Mouse (Mus musculus) hindbrain, embryonic 11.5 days (tissue): Measurements from ENCODE around the gene Nrtn. TPM values are rescaled to one million over a fixed set of nuclear protein-coding genes. Genes with fewer than 3 reads are reported as not detected.

Experiments
- ATAC-seq: fragments of 200-750 bp; cut with Nextera tagmentation; 2 replicates; pipeline ENCODE4 v1.8.0; 2017; ENCODE audit warnings: mild to moderate bottlenecking, moderate TSS enrichment, moderate library complexity; ENCODE audit not compliant: low FRiP score
- DNase-seq: peaks from one replicate; pipeline ENCODE4 v3.0.0-alpha.2; 2015; ENCODE audit warnings: low spot score
- H3K27ac ChIP-seq: fragments of 300-500 bp; sonication (generic); 2 replicates; pipeline ENCODE4 v1.5.1; 2014; ENCODE audit warnings: mild to moderate bottlenecking, low read depth, low read length
- H3K27me3 ChIP-seq: fragments of 300-500 bp; sonication (generic); 2 replicates; pipeline ENCODE4 v1.6.1; 2014; ENCODE audit warnings: mild to moderate bottlenecking, low read length, moderate library complexity, mixed read lengths; ENCODE audit not compliant: control insufficient read depth, insufficient read depth
- H3K36me3 ChIP-seq: fragments of 300-500 bp; sonication (generic); 2 replicates; pipeline ENCODE4 v1.6.1; 2014; ENCODE audit warnings: mild to moderate bottlenecking, low read length, moderate library complexity, mixed read lengths; ENCODE audit not compliant: control insufficient read depth, insufficient read depth
- H3K4me1 ChIP-seq: fragments of 300-500 bp; sonication (generic); replicated peaks from 2 replicates; pipeline ENCODE4 v1.6.1; 2014; ENCODE audit warnings: low read length, mixed read lengths; ENCODE audit not compliant: control insufficient read depth, insufficient read depth
- H3K4me2 ChIP-seq: fragments of 300-500 bp; sonication (generic); replicated peaks from 2 replicates; pipeline ENCODE4 v1.6.1; 2014; ENCODE audit warnings: mild to moderate bottlenecking, low read depth, low read length
- H3K4me3 ChIP-seq: fragments of 300-500 bp; sonication (generic); 2 replicates; pipeline ENCODE4 v1.5.1; 2014; ENCODE audit warnings: low read depth, low read length
- H3K9ac ChIP-seq: fragments of 300-500 bp; sonication (generic); 2 replicates; pipeline ENCODE4 v1.6.1; 2014; ENCODE audit warnings: low read depth, low read length
- H3K9me3 ChIP-seq: fragments of 300-500 bp; sonication (generic); 2 replicates; pipeline ENCODE4 v1.6.1; 2016; ENCODE audit warnings: low read length; ENCODE audit not compliant: control insufficient read depth
- WGBS: fragments of 180-500 bp; shearing (Covaris S2); extraction: QIAGEN DNeasy Blood & Tissue Kit; methylation state at CpG from one replicate; pipeline ENCODE4 v1.1.7; 2014; 5-methylcytosine and 5-hydroxymethylcytosine counted together
- polyA plus RNA-seq: library from polyadenylated mRNA; unstranded; fragments of >200 nt; fragmentation: Nextera tagmentation; extraction: Ambion mirVana; gene quantifications from 2 replicates; pipeline ENCODE4 v1.2.1, GENCODE M21; 2014

The Nrtn gene
- polyA plus RNA-seq, 1 experiment from 2014 or later = 4.6 TPM

DNA sequence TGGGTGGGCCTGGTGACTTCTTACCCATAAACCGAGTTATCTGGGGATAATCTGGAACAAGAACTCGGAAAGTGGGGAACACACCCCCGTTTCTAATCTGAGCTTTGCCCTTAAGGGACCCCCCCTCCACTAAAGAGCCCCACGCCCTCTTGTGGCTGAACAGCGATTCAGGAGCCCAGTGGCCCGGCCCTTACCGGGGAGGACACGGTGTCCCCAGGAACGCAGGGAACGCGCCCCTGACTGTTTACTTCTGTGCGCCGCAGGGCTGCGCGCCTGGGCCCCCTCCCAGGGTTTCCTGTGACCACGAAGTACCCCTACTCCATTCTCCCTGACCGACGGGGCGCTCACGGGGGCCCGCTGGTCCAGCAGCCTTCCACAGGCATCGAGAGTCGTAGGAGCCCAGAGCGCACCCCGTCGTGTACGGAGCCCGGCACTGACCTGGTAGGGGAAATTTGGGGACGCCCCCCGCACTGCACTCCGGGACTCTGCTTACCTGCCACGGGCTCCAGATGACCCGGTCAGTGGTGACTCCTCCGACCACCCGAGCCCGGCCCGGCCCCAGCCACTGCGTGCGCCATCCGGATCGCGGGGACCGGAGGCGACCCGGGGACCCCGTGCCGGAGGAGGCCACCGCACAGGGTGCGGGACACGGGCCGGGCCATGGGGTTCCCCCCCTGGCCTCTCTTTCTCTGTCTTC is 479 bp downstream of the Nrtn start:
- peak; percentile 27 for DNase-seq
- Histone ChIP-seq H3K4me3 (peak overlapping the region; percentile 37), H3K27me3 (peaks cover 57% of the 10 kb centered on the region), H3K9me3 (no peaks in the 10 kb centered on the region), H3K27ac (no peak overlapping the region), H3K36me3 (no peaks in the 10 kb centered on the region), H3K9ac (peak overlapping the region; percentile 44), H3K4me2 (peak overlapping the region; percentile 95), H3K4me1 (peaks cover 7% of the 10 kb centered on the region)
- peak; percentile 18 for ATAC-seq
- under 1% methylated on average over 51 of the region's 51 CpGs for WGBS

DNA sequence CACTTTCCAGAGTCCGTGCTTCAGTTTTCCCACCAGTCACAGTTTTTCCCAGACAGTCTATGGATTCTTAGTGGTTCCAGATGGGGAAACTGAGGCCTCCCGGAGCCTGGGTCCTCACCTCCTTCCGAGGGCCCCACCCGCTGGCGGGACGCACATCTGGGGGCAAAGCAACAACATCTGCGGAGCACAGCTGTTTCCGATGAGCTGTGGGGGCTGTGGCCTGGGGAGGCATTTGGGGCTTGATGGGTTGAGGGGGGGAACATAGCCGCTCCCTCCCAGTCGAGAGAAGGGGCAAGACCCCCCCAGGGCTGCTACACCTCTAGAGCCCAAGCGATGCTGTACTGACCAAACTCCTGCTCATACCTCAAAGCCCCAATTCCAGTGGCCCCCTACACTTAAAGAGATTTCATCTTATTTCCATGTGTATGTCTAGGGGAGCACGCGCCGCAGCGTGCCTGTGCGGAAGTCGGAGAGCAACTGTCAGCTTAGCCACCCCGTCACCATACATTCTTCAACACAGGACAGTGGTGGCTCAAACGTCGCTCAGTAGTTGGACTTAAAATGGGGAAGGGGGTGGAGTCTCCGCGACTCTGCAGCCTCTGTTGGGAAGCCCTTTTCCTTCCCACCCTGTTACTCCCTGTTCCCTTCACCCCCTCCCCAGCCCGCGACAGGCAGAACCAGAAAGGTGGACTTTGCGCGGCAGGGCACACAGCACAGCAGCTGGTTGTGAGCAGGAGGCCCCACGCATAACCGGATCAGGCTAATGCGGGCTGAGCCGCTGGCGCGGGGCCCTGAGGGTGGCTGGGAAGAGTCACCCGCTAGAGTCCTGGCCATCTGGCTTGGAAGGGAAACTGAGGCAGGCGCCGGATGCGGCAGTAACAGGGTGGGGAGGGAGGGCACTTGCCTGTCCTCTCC is 2.8 kb downstream of the Nrtn start:
- H3K4me3 ChIP-seq = no peak overlapping the region
- H3K27me3 ChIP-seq = peaks cover 67% of the 10 kb centered on the region
- WGBS = 16% methylated on average over 36 of the region's 36 CpGs
- H3K4me1 ChIP-seq = peaks cover 7% of the 10 kb centered on the region
- H3K9ac ChIP-seq = no peak overlapping the region
- H3K36me3 ChIP-seq = no peaks in the 10 kb centered on the region
- DNase-seq = peak; percentile 29
- no peak overlapping the region for H3K27ac ChIP-seq
- no peak for ATAC-seq
- no peaks in the 10 kb centered on the region for H3K9me3 ChIP-seq
- no peak overlapping the region for H3K4me2 ChIP-seq

DNA sequence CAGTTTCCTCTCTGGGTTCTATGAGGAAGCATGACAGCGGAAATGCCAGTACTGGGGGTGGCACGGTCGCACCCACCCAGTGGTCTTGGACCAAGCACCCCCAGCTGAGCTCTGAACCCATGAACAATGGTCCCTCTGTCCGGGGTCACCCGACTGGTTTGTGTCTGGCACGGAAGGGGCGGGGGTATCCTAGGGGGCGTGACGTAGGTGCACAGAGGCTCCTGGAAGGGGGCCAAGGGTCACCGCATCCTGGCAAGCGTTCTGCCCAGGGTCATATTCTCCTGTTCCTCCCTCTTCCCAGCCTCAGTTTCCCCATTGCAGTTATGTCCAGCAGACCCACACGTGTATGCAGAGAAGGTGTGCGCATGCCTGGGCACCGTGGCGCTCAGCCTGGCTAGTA is 3.9 kb downstream of the Nrtn start:
- Histone ChIP-seq H3K27me3 (peaks cover 67% of the 10 kb centered on the region), H3K9me3 (no peaks in the 10 kb centered on the region), H3K27ac (no peak overlapping the region), H3K36me3 (no peaks in the 10 kb centered on the region), H3K4me3 (no peak overlapping the region), H3K4me2 (no peak overlapping the region), H3K4me1 (peaks cover 7% of the 10 kb centered on the region), H3K9ac (no peak overlapping the region)
- WGBS = 20% methylated on average over 15 of the region's 15 CpGs
- DNase-seq (no peak), ATAC-seq (no peak)

DNA sequence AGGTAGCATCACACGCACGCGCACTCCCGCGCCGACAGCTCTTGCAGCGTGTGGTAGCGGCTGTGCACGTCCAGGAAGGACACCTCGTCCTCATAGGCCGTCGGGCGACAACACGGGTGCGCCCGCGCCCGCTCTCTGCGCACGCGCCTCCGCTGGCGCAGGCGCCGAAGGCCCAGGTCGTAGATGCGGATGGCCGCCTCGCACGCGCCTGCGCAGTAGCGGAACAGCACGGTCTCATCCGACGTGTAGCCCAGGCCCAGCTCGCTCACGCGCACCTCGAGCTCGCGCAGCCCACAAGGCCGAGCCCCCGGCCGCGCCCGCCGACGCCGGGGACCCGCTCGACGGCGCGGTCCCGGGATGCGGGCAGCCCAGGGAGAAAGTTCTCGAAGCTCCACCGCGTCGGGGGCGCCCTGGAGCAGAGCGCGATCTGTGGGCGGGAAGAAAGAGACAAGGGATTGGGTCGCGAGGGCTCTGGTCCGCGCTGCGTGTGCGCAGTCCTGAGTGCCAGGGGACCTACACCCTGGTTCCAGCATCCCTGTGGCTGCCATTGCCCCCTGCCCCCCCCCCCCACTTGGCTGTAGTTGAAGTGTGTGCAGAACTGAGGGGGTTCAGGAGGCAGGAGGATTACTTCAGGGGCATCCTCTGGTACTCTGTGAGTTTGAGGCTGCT is 5.8 kb downstream of the Nrtn start:
- Histone ChIP-seq H3K27me3 (peaks cover 57% of the 10 kb centered on the region), H3K4me2 (0 out of 2 replicates have a peak overlapping the region, but pooled peaks have one; percentile 4), H3K9ac (no peak overlapping the region), H3K4me3 (peak overlapping the region; percentile 6), H3K27ac (no peak overlapping the region), H3K9me3 (no peaks in the 10 kb centered on the region), H3K4me1 (no peaks in the 10 kb centered on the region), H3K36me3 (no peaks in the 10 kb centered on the region)
- ATAC-seq (peak; percentile 77), DNase-seq (peak; percentile 78)
- WGBS = 22% methylated on average over 69 of the region's 71 CpGs

DNA sequence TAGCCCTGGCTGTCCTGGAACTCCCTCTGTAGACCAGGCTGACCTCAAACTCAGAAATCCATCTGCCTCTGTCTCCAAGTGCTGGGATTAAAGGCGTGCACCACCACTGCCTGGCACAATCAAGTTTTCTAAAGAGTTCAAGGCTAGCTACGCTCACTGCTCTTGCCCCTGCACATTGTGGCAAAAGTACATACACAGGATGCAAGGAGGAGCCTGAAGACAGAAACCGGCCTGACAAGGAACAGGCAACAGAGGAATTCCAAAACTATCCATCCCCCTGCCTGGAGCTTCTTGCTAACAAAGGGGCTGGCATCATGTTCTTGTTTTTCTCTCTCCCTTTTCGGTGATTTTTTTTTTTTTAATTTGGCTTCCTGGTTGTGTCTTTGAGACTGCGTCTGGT is 13.2 kb downstream of the Nrtn start:
- Histone ChIP-seq H3K36me3 (no peaks in the 10 kb centered on the region), H3K9me3 (no peaks in the 10 kb centered on the region), H3K4me3 (no peak overlapping the region), H3K27ac (no peak overlapping the region), H3K4me1 (no peaks in the 10 kb centered on the region), H3K9ac (no peak overlapping the region), H3K27me3 (no peaks in the 10 kb centered on the region; the same call in 1 of the 2 replicates), H3K4me2 (no peak overlapping the region)
- DNase-seq (no peak), ATAC-seq (no peak)
- WGBS = 62% methylated on average over 5 of the region's 5 CpGs

DNA sequence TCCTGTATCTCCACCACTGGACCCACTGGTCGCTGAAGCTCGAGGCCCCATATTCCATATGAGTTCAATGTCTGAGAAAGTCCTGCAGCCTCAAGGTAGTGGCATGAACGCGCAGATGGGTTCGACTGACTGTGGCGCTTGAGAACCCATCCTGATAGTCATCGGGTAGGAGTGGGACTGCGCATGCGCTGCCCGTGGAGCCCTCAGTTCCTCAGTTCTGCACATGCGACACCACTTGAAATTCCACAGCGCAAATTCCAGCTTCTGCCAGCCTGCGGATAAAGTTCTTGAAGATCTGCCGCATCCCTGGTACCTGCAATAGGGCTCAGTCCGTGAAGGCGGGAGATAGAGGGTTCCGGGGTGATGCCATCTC is 16.6 kb downstream of the Nrtn start:
- Histone ChIP-seq H3K27me3 (no peaks in the 10 kb centered on the region), H3K9ac (no peak overlapping the region), H3K4me1 (no peaks in the 10 kb centered on the region), H3K27ac (no peak overlapping the region), H3K4me3 (no peak overlapping the region), H3K9me3 (no peaks in the 10 kb centered on the region), H3K36me3 (no peaks in the 10 kb centered on the region), H3K4me2 (no peak overlapping the region)
- no peak for DNase-seq
- ATAC-seq = no peak
- 78% methylated on average over 17 of the region's 17 CpGs for WGBS

DNA sequence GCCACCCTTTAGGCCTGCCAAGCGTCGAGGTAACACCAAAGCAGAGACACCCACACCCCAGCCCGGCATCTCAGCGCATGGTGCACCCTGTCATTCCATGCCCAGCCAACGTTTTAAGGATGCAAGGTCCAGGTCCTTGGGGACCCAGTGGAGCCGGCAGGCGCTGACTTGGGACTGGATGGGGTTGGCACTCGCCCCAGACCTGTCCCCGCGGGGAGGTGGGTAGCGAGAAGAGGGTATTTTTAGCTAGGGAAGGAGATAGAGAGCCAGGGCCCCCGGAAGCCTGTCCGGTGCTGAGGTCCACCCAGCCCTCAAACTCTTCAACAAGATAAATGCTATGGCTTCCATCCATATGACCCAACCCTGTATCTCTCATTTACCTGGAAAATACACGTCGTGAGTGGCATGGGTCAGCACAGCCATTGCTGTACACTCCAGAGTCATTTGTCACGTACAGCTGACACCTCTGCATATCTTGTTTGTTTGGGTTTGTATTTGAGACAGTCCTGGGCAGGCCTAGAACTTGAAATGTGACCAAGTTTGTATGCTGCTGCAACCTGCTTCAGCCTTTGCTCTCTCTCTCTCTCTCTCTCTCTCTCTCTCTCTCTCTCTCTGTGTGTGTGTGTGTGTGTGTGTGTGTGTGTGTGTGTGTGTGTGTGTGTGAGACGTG is 17.1 kb downstream of the Nrtn start:
- H3K4me3 ChIP-seq = no peak overlapping the region
- no peaks in the 10 kb centered on the region for H3K9me3 ChIP-seq
- DNase-seq = no peak
- no peak for ATAC-seq
- no peak overlapping the region for H3K4me2 ChIP-seq
- no peaks in the 10 kb centered on the region for H3K36me3 ChIP-seq
- H3K4me1 ChIP-seq = no peaks in the 10 kb centered on the region
- H3K27me3 ChIP-seq = no peaks in the 10 kb centered on the region
- WGBS = 83% methylated on average over 17 of the region's 17 CpGs
- H3K9ac ChIP-seq = no peak overlapping the region
- no peak overlapping the region for H3K27ac ChIP-seq

DNA sequence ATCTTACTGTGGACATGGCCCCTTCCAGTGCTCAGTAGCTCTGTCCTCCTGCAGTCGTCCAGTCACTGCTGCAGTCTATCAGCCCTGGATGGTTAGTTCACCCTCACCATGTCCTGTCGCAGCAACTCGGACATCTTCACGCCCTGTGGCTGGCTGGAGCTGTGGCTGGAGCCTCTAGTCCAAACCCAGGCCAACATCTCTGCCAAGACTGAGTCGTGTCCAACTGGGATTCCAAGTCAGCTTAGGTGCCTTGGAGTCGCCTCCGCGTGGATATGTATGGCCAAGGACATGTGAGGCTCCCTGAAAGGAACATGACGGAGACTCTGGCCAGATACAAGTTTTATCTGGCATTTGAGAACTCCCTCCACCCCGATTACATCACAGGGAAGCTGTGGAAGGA is 19.1 kb downstream of the Nrtn start:
- H3K4me3 ChIP-seq = no peak overlapping the region
- no peaks in the 10 kb centered on the region for H3K36me3 ChIP-seq
- no peaks in the 10 kb centered on the region for H3K9me3 ChIP-seq
- no peak for DNase-seq
- H3K4me1 ChIP-seq = no peaks in the 10 kb centered on the region
- no peak overlapping the region for H3K9ac ChIP-seq
- H3K27me3 ChIP-seq = no peaks in the 10 kb centered on the region
- WGBS = 87% methylated on average over 10 of the region's 10 CpGs
- no peak overlapping the region for H3K27ac ChIP-seq
- ATAC-seq = no peak
- no peak overlapping the region for H3K4me2 ChIP-seq
